Mouse (Mus musculus): ENCODE data around the gene Olfr131. TPM values are rescaled to one million over a fixed set of nuclear protein-coding genes. Genes with fewer than 3 reads are reported as not detected.

Olfr131 gene
- total RNA-seq (2023) = not detected

DNA sequence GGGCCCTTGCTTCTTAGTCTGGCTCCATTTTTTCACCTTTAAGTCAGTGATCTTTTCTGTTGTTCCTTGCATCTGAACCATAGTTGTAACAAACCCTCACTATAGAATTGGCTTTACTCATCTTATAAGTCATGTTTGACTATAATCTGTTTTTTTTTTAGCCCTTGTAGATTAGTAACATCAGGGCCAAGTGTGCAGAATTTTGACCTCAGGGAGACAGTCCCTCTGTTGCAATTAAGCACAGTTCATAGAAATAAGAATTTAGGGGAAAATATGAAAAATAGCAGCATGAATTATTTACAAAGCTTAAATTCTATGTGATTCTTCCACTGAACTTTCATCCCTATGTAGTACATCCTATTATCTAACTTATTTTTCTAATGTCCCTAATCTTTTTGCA lies at the start of gene Olfr131:
TSS of gene Olfr131 (minus strand) at position 101 of the 400 bp plus-strand sequence.

DNA sequence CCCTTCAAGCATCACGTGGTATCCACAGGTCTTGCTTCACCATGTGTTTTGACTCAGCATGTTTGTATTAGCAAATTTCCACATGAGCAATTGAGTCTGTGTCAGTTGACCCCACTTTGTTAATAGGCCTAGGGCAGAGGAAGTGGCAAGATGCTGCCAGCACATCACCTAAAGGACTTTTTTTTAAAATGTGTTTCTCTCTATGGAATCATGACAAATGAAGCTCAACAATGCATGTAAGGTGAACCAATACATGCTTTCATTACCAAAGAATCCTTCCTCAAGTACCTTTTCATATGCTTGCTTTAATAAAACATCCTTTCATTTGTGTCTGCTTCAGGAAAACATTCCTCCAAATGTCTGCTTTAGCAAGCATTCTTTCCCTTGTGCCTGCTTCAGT lies 45.9 kb upstream of the Olfr131 start, which contains the start of gene Olfr132:
TSS of gene Olfr132 (minus strand) at position 101 of the 400 bp plus-strand sequence.

DNA sequence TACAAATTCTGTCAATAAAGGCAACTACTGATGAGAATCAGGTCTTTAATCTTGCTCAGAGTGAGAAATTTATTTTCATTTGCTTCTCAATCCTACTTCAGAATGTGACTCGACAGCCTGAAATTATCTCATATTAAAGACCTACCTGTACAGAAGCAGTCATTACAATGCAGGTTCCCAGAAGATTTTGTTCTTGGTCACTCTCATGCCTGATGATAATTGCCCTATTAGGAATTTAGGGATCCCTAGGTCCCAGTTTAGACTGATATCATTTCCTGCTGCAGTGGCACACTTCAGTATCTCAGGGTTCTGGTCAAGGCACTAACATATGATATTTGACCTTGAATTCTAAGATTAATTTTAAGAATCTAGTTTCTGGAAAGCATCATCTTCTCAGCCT lies 24.9 kb downstream of the Olfr131 start, which contains the start of gene Olfr130:
TSS of gene Olfr130 (plus strand) at position 301 of the 400 bp plus-strand sequence.

DNA sequence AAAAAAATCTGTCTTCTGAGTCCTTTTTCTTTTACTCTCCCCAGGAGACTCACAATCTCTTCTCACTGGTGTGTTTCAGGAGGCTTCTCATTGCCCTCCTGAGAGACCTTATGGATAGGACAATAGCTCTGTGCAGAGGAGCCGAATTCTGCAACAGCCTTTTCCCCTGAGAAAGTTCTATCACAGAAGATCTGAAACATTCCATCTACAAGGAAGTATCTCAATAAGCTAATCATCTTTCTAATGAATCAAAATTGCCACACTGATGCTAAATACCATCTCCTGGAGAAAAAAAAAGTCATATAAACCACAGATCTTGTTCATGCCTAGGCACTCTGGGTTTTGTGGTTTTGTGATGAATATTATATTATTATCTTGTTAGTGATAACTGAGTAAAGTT lies 28.5 kb downstream of the Olfr131 start, which contains the start of gene Olfr129:
TSS of gene Olfr129 (minus strand) at position 101 of the 400 bp plus-strand sequence.

Other genes with a start within 250 kb of the Olfr131 start
- gene Olfr126, start 241.2 kb downstream of the Olfr131 start, total RNA-seq (2023) = not detected
- gene Olfr127, start 188.3 kb downstream of the Olfr131 start, total RNA-seq (2023) = not detected
- gene Olfr128, start 168.1 kb downstream of the Olfr131 start, total RNA-seq (2023) = not detected
- gene Olfr761, start 135.6 kb downstream of the Olfr131 start, total RNA-seq (2023) = not detected
- not detected for gene Olfr129, start 28.6 kb downstream of the Olfr131 start, total RNA-seq (2023)
- not detected for gene Olfr130, start 24.8 kb downstream of the Olfr131 start, total RNA-seq (2023)
- gene Olfr132, start 45.8 kb upstream of the Olfr131 start, total RNA-seq (2023) = not detected
- gene Olfr133, start 56.6 kb upstream of the Olfr131 start, total RNA-seq (2023) = not detected
- not detected for gene Olfr134, start 82.7 kb upstream of the Olfr131 start, total RNA-seq (2023)
- not detected for gene Olfr135, start 115.6 kb upstream of the Olfr131 start, total RNA-seq (2023)
- gene Olfr138, start 172.3 kb upstream of the Olfr131 start, total RNA-seq (2023) = not detected
- not detected for gene Olfr137, start 218.9 kb upstream of the Olfr131 start, total RNA-seq (2023)
- not detected for gene Olfr136, start 241.1 kb upstream of the Olfr131 start, total RNA-seq (2023)

Measured in T-cell, adult 66 days (primary cell).